Mouse (Mus musculus) limb, embryonic 14.5 days (tissue): ENCODE data around the gene Dhx15. TPM values are rescaled to one million over a fixed set of nuclear protein-coding genes. Genes with fewer than 3 reads are reported as not detected.
A peak's percentile ranks its signal among the peaks of the same experiment; 100 is the strongest.

Source experiments
- ATAC-seq: fragments of 200-750 bp; cut with Nextera tagmentation; 2 replicates; pipeline ENCODE4 v1.8.0; 2017; ENCODE audit warnings: low read depth, moderate number of reproducible peaks, moderate TSS enrichment; ENCODE audit not compliant: low FRiP score
- DNase-seq: peaks from one replicate; pipeline ENCODE4 v3.0.0-alpha.2; 2015; ENCODE audit warnings: low spot score
- H3K27ac ChIP-seq: fragments of 300-500 bp; sonication (generic); replicated peaks from 2 replicates; pipeline ENCODE4 v1.5.1; 2014; ENCODE audit warnings: low read depth, mild to moderate bottlenecking, low read length, moderate library complexity, mixed read lengths
- H3K27me3 ChIP-seq: fragments of 300-500 bp; sonication (generic); 2 replicates; pipeline ENCODE4 v1.6.1; 2014; ENCODE audit warnings: low read length, mixed read lengths; ENCODE audit not compliant: control insufficient read depth, insufficient read depth
- H3K36me3 ChIP-seq: fragments of 300-500 bp; sonication (generic); 2 replicates; pipeline ENCODE4 v1.6.1; 2014; ENCODE audit warnings: mild to moderate bottlenecking, low read length, moderate library complexity, mixed read lengths; ENCODE audit not compliant: control insufficient read depth, insufficient read depth
- H3K4me1 ChIP-seq: fragments of 300-500 bp; sonication (generic); 2 replicates; pipeline ENCODE4 v1.6.1; 2014; ENCODE audit warnings: antibody characterized with exemption, low read length, mixed read lengths; ENCODE audit not compliant: control insufficient read depth, insufficient read depth
- H3K4me2 ChIP-seq: fragments of 300-500 bp; sonication (generic); replicated peaks from 2 replicates; pipeline ENCODE4 v1.6.1; 2014; ENCODE audit warnings: low read depth, mild to moderate bottlenecking, low read length, moderate library complexity; ENCODE audit not compliant: severe bottlenecking
- H3K4me3 ChIP-seq: fragments of 300-500 bp; sonication (generic); replicated peaks from 2 replicates; pipeline ENCODE4 v1.5.1; 2014; ENCODE audit warnings: low read length
- H3K9ac ChIP-seq: fragments of 300-500 bp; sonication (generic); 2 replicates; pipeline ENCODE4 v1.6.1; 2014; ENCODE audit warnings: mild to moderate bottlenecking, low read depth, low read length, moderate library complexity; ENCODE audit not compliant: severe bottlenecking
- H3K9me3 ChIP-seq: fragments of 300-500 bp; sonication (generic); 2 replicates; pipeline ENCODE4 v1.6.1; 2016; ENCODE audit warnings: low read length; ENCODE audit not compliant: control insufficient read depth
- POLR2A ChIP-seq: fragments of 200-500 bp; IDR thresholded peaks from 2 replicates; pipeline ENCODE4 v1.8.0; 2012; ENCODE audit warnings: inconsistent platforms, mild to moderate bottlenecking, moderate library complexity, borderline replicate concordance; ENCODE audit not compliant: insufficient read depth, insufficient read length; ENCODE audit errors: extremely low read depth
- WGBS: fragments of 180-500 bp; shearing (Covaris S2); extraction: QIAGEN DNeasy Blood & Tissue Kit; methylation state at CpG from one replicate; pipeline ENCODE4 v1.1.7; 2014; 5-methylcytosine and 5-hydroxymethylcytosine counted together
- polyA plus RNA-seq, 2 experiments: library from polyadenylated mRNA; depleted of rRNA in 1 of 2; stranded (reverse) in 1 of 2; unstranded in 1 of 2; fragments of >200 nt; fragmentation: Nextera tagmentation in 1 of 2; extraction: Ambion mirVana in 1 of 2; gene quantifications; 2 replicates each; pipeline versions ENCODE4 v1.2.1 to v1.2.3; 2012 to 2014

Gene Dhx15
- polyA plus RNA-seq, 2 experiments = 88.7 to 183 TPM

- Histone ChIP-seq H3K9ac (peak overlapping the region; percentile 59), H3K27ac (no peak overlapping the region), H3K4me2 (peak overlapping the region; percentile 99), H3K4me1 (peaks cover 14% of the 10 kb centered on the region), H3K36me3 (no peaks in the 10 kb centered on the region), H3K9me3 (no peaks in the 10 kb centered on the region), H3K4me3 (peak overlapping the region; percentile 68), H3K27me3 (peaks cover 48% of the 10 kb centered on the region)
- WGBS = under 1% methylated on average over 48 of the region's 48 CpGs
- DNase-seq = no peak
- ATAC-seq = no peak
- no peak for TF ChIP-seq POLR2A
Measured at GRCm38 (mm10) chr5:52114751-52115451, 75.4 kb downstream of the Dhx15 start.

GRCm38 (mm10) chr5:52113851-52114731 is 76.2 kb downstream of the Dhx15 start:
- Histone ChIP-seq H3K4me1 (peaks cover 14% of the 10 kb centered on the region), H3K9me3 (no peaks in the 10 kb centered on the region), H3K9ac (peak overlapping the region; percentile 44), H3K27me3 (peaks cover 48% of the 10 kb centered on the region), H3K4me3 (peak overlapping the region; percentile 68), H3K36me3 (no peaks in the 10 kb centered on the region), H3K4me2 (peak overlapping the region; percentile 99), H3K27ac (no peak overlapping the region)
- no peak for TF ChIP-seq POLR2A
- DNase-seq = no peak
- no peak for ATAC-seq
- under 1% methylated on average over 42 of the region's 54 CpGs for WGBS

GRCm38 (mm10) chr5:52112953-52113841 is 77.1 kb downstream of the Dhx15 start:
- no peak for ATAC-seq
- Histone ChIP-seq H3K36me3 (no peaks in the 10 kb centered on the region), H3K9ac (peak overlapping the region; percentile 44), H3K4me3 (peak overlapping the region; percentile 68), H3K4me2 (peak overlapping the region; percentile 99), H3K9me3 (no peaks in the 10 kb centered on the region), H3K27me3 (peaks cover 48% of the 10 kb centered on the region), H3K4me1 (peaks cover 14% of the 10 kb centered on the region), H3K27ac (no peak overlapping the region)
- TF ChIP-seq POLR2A = no peak
- DNase-seq = no peak
- 2% methylated on average over 62 of the region's 73 CpGs for WGBS

- DNase-seq = no peak
- ATAC-seq = no peak
- H3K9ac ChIP-seq = peak overlapping the region; percentile 44; the same call in 1 of the 2 replicates
- peak overlapping the region; percentile 99; the same call in 1 of the 2 replicates for H3K4me2 ChIP-seq
- H3K27me3 ChIP-seq = peaks cover 48% of the 10 kb centered on the region
- no peaks in the 10 kb centered on the region for H3K36me3 ChIP-seq
- peaks cover 14% of the 10 kb centered on the region for H3K4me1 ChIP-seq
- no peak overlapping the region for H3K27ac ChIP-seq
- WGBS = 10% methylated on average over 16 of the region's 16 CpGs
- TF ChIP-seq POLR2A = no peak
- H3K9me3 ChIP-seq = no peaks in the 10 kb centered on the region
- H3K4me3 ChIP-seq = peak overlapping the region; percentile 68
Measured at GRCm38 (mm10) chr5:52112191-52112760, 78.0 kb downstream of the Dhx15 start.
